Mouse (Mus musculus): Measurements from ENCODE around the gene Adgrf3. TPM values are rescaled to one million over a fixed set of nuclear protein-coding genes. Genes with fewer than 3 reads are reported as not detected.

The Adgrf3 gene
- total RNA-seq, 2 experiments from 2014 or later: not detected

GRCm38 (mm10) chr5:30154013-30154412 lies 51.5 kb downstream of the Adgrf3 start:
- intact Hi-C loops (cut with DNase I): no loop called here
- no peak for DNase-seq

- intact Hi-C loops (cut with DNase I): no loop called here
- DNase-seq: no peak
These were observed 52.3 kb downstream of the Adgrf3 start for GRCm38 (mm10) chr5:30153222-30153621.

GRCm38 (mm10) chr5:30152413-30152812 lies 53.1 kb downstream of the Adgrf3 start:
- intact Hi-C loops (cut with DNase I): no loop called here
- DNase-seq: no peak

- intact Hi-C loops (cut with DNase I): no loop called here
- no peak for DNase-seq
These were observed 53.5 kb downstream of the Adgrf3 start for GRCm38 (mm10) chr5:30152007-30152406.

- intact Hi-C loops (cut with DNase I): no loop called here
- DNase-seq: no peak
These were observed 57.2 kb downstream of the Adgrf3 start for GRCm38 (mm10) chr5:30148133-30148920.

- no peak for DNase-seq
- intact Hi-C loops (cut with DNase I): no loop called here
These were observed 59.0 kb downstream of the Adgrf3 start for GRCm38 (mm10) chr5:30146526-30146925.

Small RNA genes within 50 kb of the gene (microRNA-seq; reads per million reads assigned to microRNA genes)
- gene Mir1960: not detected

Other genes with a start within 250 kb of the Adgrf3 start
- gene Il6, start 192.6 kb downstream of the Adgrf3 start, total RNA-seq (2021): not detected
- gene Tyms, start 132.1 kb downstream of the Adgrf3 start, total RNA-seq (2021): 10 to 100 TPM; 14.9 to 15.9 TPM
- 10 to 100 TPM; 10.3 to 10.8 TPM for gene Garem2, start 100.6 kb downstream of the Adgrf3 start, total RNA-seq (2021)
- 1 to 10 TPM; 1.6 to 2.6 TPM for gene 3110082J24Rik, start 99.6 kb downstream of the Adgrf3 start, total RNA-seq (2021)
- gene Hadha, start 50.6 kb downstream of the Adgrf3 start, total RNA-seq (2021): 10 to 100 TPM; 58.6 to 61.6 TPM
- gene Hadhb, start 50.5 kb downstream of the Adgrf3 start, total RNA-seq (2021): 10 to 100 TPM; 42.2 to 44.9 TPM
- gene Selenoi, start 26.9 kb upstream of the Adgrf3 start, total RNA-seq (2021): 10 to 100 TPM; 67.2 to 78.6 TPM
- gene Drc1, start 75.7 kb upstream of the Adgrf3 start, total RNA-seq (2021): 10 to 100 TPM; 12.6 to 14.6 TPM

All from left cerebral cortex, postnatal 4 days (tissue).